Mouse (Mus musculus) limb, embryonic 10.5 days (tissue): ENCODE data around the gene Mamstr. TPM values are rescaled to one million over a fixed set of nuclear protein-coding genes. Genes with fewer than 3 reads are reported as not detected.
"Not testable (repeated sequence)": the region's sequence is repeated elsewhere in the genome, so short reads cannot be mapped to it uniquely, and the experiment has no call there.

Experiments used
- DNase-seq: peaks from one replicate; pipeline ENCODE4 v3.0.0-alpha.2; 2017; ENCODE audit warnings: low spot score
- H3K27ac ChIP-seq: fragments of 300-500 bp; sonication (generic); 2 replicates; pipeline ENCODE4 v1.5.1; 2016; ENCODE audit warnings: mild to moderate bottlenecking
- H3K27me3 ChIP-seq: fragments of 300-500 bp; sonication (generic); 2 replicates; pipeline ENCODE4 v1.6.1; 2016; ENCODE audit warnings: low read depth, mild to moderate bottlenecking; ENCODE audit not compliant: poor library complexity, severe bottlenecking
- H3K36me3 ChIP-seq: fragments of 300-500 bp; sonication (generic); 2 replicates; pipeline ENCODE4 v1.6.1; 2016; ENCODE audit warnings: mild to moderate bottlenecking, moderate library complexity
- H3K4me1 ChIP-seq: fragments of 300-500 bp; sonication (generic); 2 replicates; pipeline ENCODE4 v1.6.1; 2016
- H3K4me3 ChIP-seq: fragments of 300-500 bp; sonication (generic); 2 replicates; pipeline ENCODE4 v1.5.1; 2016; ENCODE audit warnings: mild to moderate bottlenecking, moderate library complexity
- H3K9me3 ChIP-seq: fragments of 300-500 bp; sonication (generic); replicated peaks from 2 replicates; pipeline ENCODE4 v1.6.1; 2016; ENCODE audit warnings: mild to moderate bottlenecking
- WGBS: fragments of 180-500 bp; shearing (Covaris S2); methylation state at CpG from one replicate; pipeline ENCODE4 v1.1.7; 2016; 5-methylcytosine and 5-hydroxymethylcytosine counted together
- polyA plus RNA-seq: library from polyadenylated mRNA; unstranded; fragments of >200 nt; fragmentation: Nextera tagmentation; extraction: Ambion mirVana; gene quantifications from 2 replicates; pipeline ENCODE4 v1.2.1, GENCODE M21; 2016

The Mamstr gene
- polyA plus RNA-seq, 1 experiment from 2014 or later = 3.2 TPM

- Histone ChIP-seq H3K27me3 (peaks cover 14% of the 10 kb centered on the region; the same call in 1 of the 2 replicates), H3K27ac (peak overlapping the region; percentile 90; the same call in 1 of the 2 replicates), H3K36me3 (no peaks in the 10 kb centered on the region), H3K4me3 (peak overlapping the region; percentile 61; the same call in 1 of the 2 replicates), H3K4me1 (peaks cover 38% of the 10 kb centered on the region), H3K9me3 (no peaks in the 10 kb centered on the region)
- WGBS = 68% methylated on average over 6 of the region's 6 CpGs
- DNase-seq = no peak
Observed at GRCm38 (mm10) chr7:45644872-45645590, 5.3 kb downstream of the Mamstr start.

- WGBS = 93% methylated on average over 7 of the region's 7 CpGs
- H3K4me1 ChIP-seq = peaks cover 37% of the 10 kb centered on the region
Observed at GRCm38 (mm10) chr7:45645591-45645971, 5.8 kb downstream of the Mamstr start.

DNA sequence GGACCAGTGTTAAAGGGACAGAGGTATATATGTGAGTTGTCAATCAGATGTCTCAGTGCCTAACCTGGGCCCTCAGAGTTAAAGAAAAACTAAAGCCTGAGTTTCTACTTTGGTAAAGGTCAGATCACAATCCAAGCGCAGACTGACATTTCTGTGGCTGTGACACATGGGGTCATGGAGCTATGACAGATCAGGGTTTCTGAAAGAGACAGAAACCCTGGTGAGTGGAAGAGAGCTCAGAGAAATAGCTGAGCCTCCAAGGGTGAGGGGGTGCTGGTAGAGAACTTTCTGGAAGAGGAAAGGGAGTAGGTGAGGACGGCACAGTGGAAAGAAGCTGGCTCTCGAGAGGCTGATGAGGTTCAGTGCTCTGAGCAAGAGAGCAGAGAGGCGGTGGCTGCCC, 6.9 kb downstream of the Mamstr start:
- no peak for DNase-seq
- Histone ChIP-seq H3K27me3 (0 out of 2 replicates have a peak, but pooled peaks cover 5% of the 10 kb centered on the region), H3K4me3 (no peak overlapping the region), H3K36me3 (no peaks in the 10 kb centered on the region), H3K27ac (no peak overlapping the region), H3K9me3 (no peaks in the 10 kb centered on the region), H3K4me1 (peaks cover 27% of the 10 kb centered on the region)
- WGBS = 85% methylated on average over 4 of the region's 4 CpGs

More at GRCm38 (mm10) chr7:45645591-45645971, 5.8 kb downstream of the Mamstr start:
- Histone ChIP-seq H3K36me3 (no peaks in the 10 kb centered on the region), H3K27me3 (peaks cover 8% of the 10 kb centered on the region; the same call in 1 of the 2 replicates), H3K27ac (no peak overlapping the region), H3K9me3 (no peaks in the 10 kb centered on the region), H3K4me3 (no peak overlapping the region)
- no peak for DNase-seq

DNA sequence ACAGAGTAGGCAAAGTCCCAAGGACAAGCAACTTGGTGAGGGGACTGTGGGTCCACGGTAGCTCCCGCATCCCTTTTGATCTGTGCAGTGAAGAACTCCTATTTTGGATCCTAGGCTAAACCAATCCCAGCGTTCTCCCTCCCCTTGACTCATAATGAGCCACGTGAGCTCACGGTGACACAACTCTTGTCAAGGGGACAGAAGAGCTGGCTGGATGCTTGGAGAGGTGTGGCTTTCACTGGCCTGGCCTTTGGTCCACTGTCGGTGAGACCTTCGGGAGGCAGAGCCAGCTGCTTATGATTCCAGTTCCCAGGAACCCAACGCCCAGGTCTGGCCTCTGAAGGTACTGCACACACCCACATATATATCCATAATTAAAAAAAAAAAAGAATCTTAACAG, 9.6 kb downstream of the Mamstr start:
- Histone ChIP-seq H3K4me3 (no peak overlapping the region), H3K36me3 (no peaks in the 10 kb centered on the region), H3K27ac (no peak overlapping the region), H3K4me1 (peaks cover 11% of the 10 kb centered on the region), H3K9me3 (no peaks in the 10 kb centered on the region), H3K27me3 (0 out of 2 replicates have a peak, but pooled peaks cover 5% of the 10 kb centered on the region)
- 78% methylated on average over 8 of the region's 8 CpGs for WGBS
- DNase-seq = no peak

DNA sequence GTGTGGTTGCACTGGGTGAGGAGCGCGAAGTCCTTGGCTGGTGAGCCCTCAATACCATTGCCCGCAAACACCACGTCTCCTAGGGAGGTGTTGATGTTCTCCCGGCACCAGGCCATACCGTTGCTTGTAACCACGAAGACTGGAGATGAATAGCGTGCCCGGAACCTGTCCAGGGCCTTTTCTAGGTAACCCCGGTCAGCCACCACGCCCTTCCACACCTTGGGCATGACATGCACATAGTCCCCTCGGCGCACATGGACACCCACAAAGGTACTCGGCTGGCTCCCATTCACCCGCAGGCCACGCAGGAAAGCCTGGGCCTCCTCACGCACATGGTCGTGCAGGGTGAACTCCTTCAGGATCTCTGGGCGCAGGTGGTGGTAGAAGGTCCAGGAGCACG, 10.7 kb downstream of the Mamstr start:
- not testable (repeated sequence) for H3K27me3 ChIP-seq, H3K4me1 ChIP-seq, H3K9me3 ChIP-seq, H3K36me3 ChIP-seq, DNase-seq, H3K4me3 ChIP-seq, H3K27ac ChIP-seq
- WGBS = 95% methylated on average over 20 of the region's 20 CpGs

- H3K27ac ChIP-seq = peak overlapping the region; percentile 20
- peak overlapping the region; percentile 30 for H3K4me3 ChIP-seq
- DNase-seq = no peak
- WGBS = 41% methylated on average over 17 of the region's 17 CpGs
- no peaks in the 10 kb centered on the region for H3K36me3 ChIP-seq
- H3K4me1 ChIP-seq = peaks cover 18% of the 10 kb centered on the region
- no peaks in the 10 kb centered on the region for H3K9me3 ChIP-seq
- H3K27me3 ChIP-seq = no peaks in the 10 kb centered on the region
Observed at GRCm38 (mm10) chr7:45654424-45655047, 14.8 kb downstream of the Mamstr start.

GRCm38 (mm10) chr7:45660746-45661478, 21.1 kb downstream of the Mamstr start:
- Histone ChIP-seq H3K4me1 (peaks cover 27% of the 10 kb centered on the region), H3K4me3 (no peak overlapping the region), H3K36me3 (no peaks in the 10 kb centered on the region), H3K9me3 (no peaks in the 10 kb centered on the region), H3K27ac (no peak overlapping the region), H3K27me3 (no peaks in the 10 kb centered on the region)
- DNase-seq = no peak
- 86% methylated on average over 11 of the region's 11 CpGs for WGBS

GRCm38 (mm10) chr7:45661702-45662101, 21.9 kb downstream of the Mamstr start:
- H3K4me3 ChIP-seq, H3K36me3 ChIP-seq, H3K27ac ChIP-seq, H3K27me3 ChIP-seq, H3K9me3 ChIP-seq, DNase-seq: not testable (repeated sequence)
- peaks cover 20% of the 10 kb centered on the region for H3K4me1 ChIP-seq
- WGBS = 96% methylated on average over 6 of the region's 6 CpGs

GRCm38 (mm10) chr7:45665303-45666138, 25.7 kb downstream of the Mamstr start:
- Histone ChIP-seq H3K4me1 (peaks cover 20% of the 10 kb centered on the region), H3K4me3 (no peak overlapping the region), H3K27me3 (no peaks in the 10 kb centered on the region), H3K36me3 (no peaks in the 10 kb centered on the region), H3K9me3 (no peaks in the 10 kb centered on the region), H3K27ac (peak overlapping the region; percentile 27; the same call in 1 of the 2 replicates)
- WGBS = 45% methylated on average over 13 of the region's 13 CpGs
- no peak for DNase-seq

DNA sequence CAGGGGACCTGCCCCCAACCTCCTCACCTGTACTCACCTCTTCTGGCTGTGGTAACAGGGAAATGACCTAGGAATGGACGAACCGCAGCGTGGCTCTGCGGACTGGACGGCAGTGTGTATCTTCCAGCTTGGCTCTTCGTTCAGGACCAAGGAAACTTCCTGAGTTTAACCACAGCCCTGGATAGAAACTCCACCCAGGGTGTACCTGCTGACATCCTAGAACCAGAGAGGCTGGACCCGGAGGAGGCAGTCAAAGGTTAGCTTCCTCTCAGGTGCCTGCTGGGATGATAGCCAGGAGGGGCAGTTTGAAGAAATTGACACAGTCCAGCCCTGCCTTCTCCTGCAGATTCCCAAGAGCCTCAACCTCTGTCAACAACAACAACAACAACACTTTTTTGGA, 26.4 kb downstream of the Mamstr start, which contains the start of gene Fut2:
TSS of gene Fut2 (minus strand) at position 234 of the 400 bp plus-strand sequence.
- H3K4me1 ChIP-seq = peaks cover 20% of the 10 kb centered on the region
- H3K27ac ChIP-seq = peak within 1 kb of the TSS; percentile 27; the same call in 1 of the 2 replicates
- no peaks in the 10 kb centered on the region for H3K36me3 ChIP-seq
- WGBS = 85% methylated on average over 7 of the region's 7 CpGs
- no peaks in the 10 kb centered on the region for H3K27me3 ChIP-seq
- H3K4me3 ChIP-seq = no peak within 1 kb of the TSS
- DNase-seq = no peak
- no peaks in the 10 kb centered on the region for H3K9me3 ChIP-seq

DNA sequence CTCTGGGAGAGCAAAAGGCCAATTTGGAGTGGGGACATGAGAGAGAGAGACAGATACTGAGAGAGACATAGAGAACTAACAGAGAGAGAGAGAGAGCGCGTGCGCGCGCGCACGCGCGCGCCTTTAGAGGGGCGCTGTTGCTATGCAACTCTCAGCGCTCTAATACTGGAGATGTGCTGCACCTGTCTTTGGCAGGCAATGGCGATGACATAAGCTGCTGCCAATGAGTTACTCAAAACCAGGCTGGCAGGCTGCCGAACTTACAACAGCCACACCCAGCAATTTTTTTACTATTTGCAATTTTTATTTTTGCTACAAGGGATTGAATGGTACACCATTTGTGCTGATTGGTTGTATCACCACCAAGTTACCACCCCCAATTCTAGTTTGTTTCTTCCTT, 28.0 kb downstream of the Mamstr start:
- no peak overlapping the region for H3K4me3 ChIP-seq
- H3K27ac ChIP-seq = no peak overlapping the region
- H3K36me3 ChIP-seq = no peaks in the 10 kb centered on the region
- 71% methylated on average over 14 of the region's 14 CpGs for WGBS
- H3K4me1 ChIP-seq = peaks cover 20% of the 10 kb centered on the region
- no peaks in the 10 kb centered on the region for H3K27me3 ChIP-seq
- DNase-seq = no peak
- H3K9me3 ChIP-seq = no peaks in the 10 kb centered on the region

DNA sequence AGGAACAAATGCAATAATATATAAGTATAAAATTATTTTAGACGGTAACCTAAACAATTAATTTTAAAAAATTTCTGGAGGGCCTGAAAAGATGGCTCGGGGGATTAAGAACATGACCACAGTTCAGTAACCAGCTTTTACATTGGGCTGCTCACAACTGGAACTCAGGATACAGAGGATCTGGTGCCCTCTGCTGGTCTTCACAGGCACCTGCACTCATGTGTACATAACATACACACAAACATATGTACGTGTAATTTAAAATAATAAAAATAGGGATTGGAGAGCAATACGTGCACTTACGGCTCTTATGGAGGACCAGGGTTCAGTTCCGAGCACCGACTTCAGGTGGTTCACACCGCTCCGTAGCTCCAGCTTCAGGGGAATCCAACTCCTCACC, 29.1 kb downstream of the Mamstr start:
- WGBS = 96% methylated on average over 9 of the region's 9 CpGs
- Histone ChIP-seq H3K27me3 (no peaks in the 10 kb centered on the region), H3K36me3 (no peaks in the 10 kb centered on the region), H3K4me3 (no peak overlapping the region), H3K4me1 (peaks cover 20% of the 10 kb centered on the region), H3K9me3 (no peaks in the 10 kb centered on the region), H3K27ac (no peak overlapping the region)
- no peak for DNase-seq
